8 mouse cellular contexts compared by ENCODE assay signal in genomic region chr10:58254635-58255175, GRCm38 (mm10). TPM values are rescaled to one million over a fixed set of nuclear protein-coding genes. Genes with fewer than 3 reads are reported as not detected.
DNase-seq lines count a peak whose midpoint lies in the region; ATAC-seq and TF ChIP-seq lines count a peak whose summit lies in the region.
"Had no signal": no experiment of that assay in that cellular context is flagged by ENCODE, and none has a peak within 500 bp of the region (broad histone marks: within the 10 kb centered on the region; RNA-seq: fewer than 3 reads in every experiment).

No protein-coding gene starts in this region.

- peak overlapping the region; percentile 94 for H3K4me3 ChIP-seq in liver, adult 2 months (ENCODE audit: insufficient read depth, low read depth, low read length)
- H3K4me3 ChIP-seq in hindbrain, embryonic 10.5 days = peak overlapping the region; percentile 87

- ATAC-seq in megakaryocyte-erythroid progenitor cell, adult 5-6 weeks (replicated peaks; ENCODE audit: low FRiP score, low TSS enrichment, poor library complexity, severe bottlenecking) = peak; percentile 34; the same call in 1 of the 2 replicates
- no peak for ATAC-seq in monocyte, adult 5-6 weeks (replicated peaks; ENCODE audit: insufficient number of reproducible peaks, low FRiP score, low TSS enrichment, poor library complexity, severe bottlenecking)

- H3K27me3 ChIP-seq in liver, adult 2 months (ENCODE audit: control insufficient read depth, insufficient read depth, low read length) = no peaks in the 10 kb centered on the region
- H3K27me3 ChIP-seq in hindbrain, embryonic 10.5 days (ENCODE audit: insufficient read depth, poor library complexity, severe bottlenecking) = no peaks in the 10 kb centered on the region

- H3K9ac ChIP-seq in liver, adult 2 months (ENCODE audit: low read depth, low read length) = no peak overlapping the region

- H3K79me2 ChIP-seq in liver, adult 2 months (ENCODE audit: control insufficient read depth, insufficient read depth, low read length) = no peaks in the 10 kb centered on the region; the same call in 1 of the 2 replicates

- peaks cover 3% of the 10 kb centered on the region; the same call in 1 of the 2 replicates for H3K4me1 ChIP-seq in liver, adult 2 months (ENCODE audit: control insufficient read depth, insufficient read depth, low read length)
- H3K4me1 ChIP-seq in hindbrain, embryonic 10.5 days (replicated peaks) = peaks cover 13% of the 10 kb centered on the region

- TF ChIP-seq CTCF in liver, adult 2 months (IDR thresholded peaks at IDR 0.05; ENCODE audit: low read depth, low read length) = no peak

- no peaks in the 10 kb centered on the region for H3K9me3 ChIP-seq in hindbrain, embryonic 10.5 days

- H3K27ac ChIP-seq in liver, adult 2 months (replicated peaks; ENCODE audit: insufficient read depth, low read depth, low read length) = no peak overlapping the region
- H3K27ac ChIP-seq in hindbrain, embryonic 10.5 days = peak overlapping the region; percentile 93

- H3K36me3 ChIP-seq in liver, adult 2 months (ENCODE audit: control insufficient read depth, insufficient read depth, low read length) = peaks cover 9% of the 10 kb centered on the region
- peaks cover 20% of the 10 kb centered on the region for H3K36me3 ChIP-seq in hindbrain, embryonic 10.5 days

- WGBS in liver, adult 2 months = 8% methylated on average over 6 of the region's 6 CpGs
- 41% methylated on average over 6 of the region's 6 CpGs for WGBS in hindbrain, embryonic 10.5 days

- peak; percentile 52 for DNase-seq in liver, adult 2 months (ENCODE audit: extremely low read depth, low read depth, low spot score)
- DNase-seq in liver = no peak
- peak; percentile 9 for DNase-seq in c-Kit-negative CD71-positive TER-119-positive erythroid progenitor cells, embryonic 14.5 days (ENCODE audit: low read depth, low spot score)
- DNase-seq in hindbrain, embryonic 10.5 days (ENCODE audit: low spot score) = no peak
- no peak for DNase-seq in spleen, adult 18-20 months

- no peak for TF ChIP-seq POLR2A in liver, adult 2 months (IDR thresholded peaks at IDR 0.05; ENCODE audit: extremely low read depth, insufficient read depth, low read length)

RNA-seq across cellular contexts. Expression of gene Gcc2, which starts 0.6 kb away (rescaled TPM):
- 20.4 and 20.6 TPM in 2 replicates for total RNA-seq in liver, adult 2 months (2014; rRNA removed)
- 5.3 and 5.6 TPM in 2 replicates for polyA plus RNA-seq in liver, adult 2 months (2012; rRNA removed)
- 31.7 and 44.2 TPM in 2 replicates for polyA plus RNA-seq in hindbrain, embryonic 10.5 days (2016; fragmentation: Nextera tagmentation; extraction: Ambion mirVana)
- total RNA-seq in megakaryocyte-erythroid progenitor cell, adult 5-6 weeks (2014; fragmentation: Nextera tagmentation) = 39.0 and 52.4 TPM in 2 replicates
- 47.6 and 50.1 TPM in 2 replicates for total RNA-seq in megakaryocyte-erythroid progenitor cell, adult 5-6 weeks (2017)
- total RNA-seq in monocyte, adult 5-6 weeks (2017) = 35.0 to 48.5 TPM (median 37.9 TPM) in 3 replicates

RNA-seq across cellular contexts. Expression of gene Gm4981, which starts 18.2 kb away (rescaled TPM):
- total RNA-seq in liver, adult 2 months (2014; rRNA removed) = not detected in 2 replicates
- not detected in 2 replicates for polyA plus RNA-seq in liver, adult 2 months (2012; rRNA removed)
- not detected in 2 replicates for polyA plus RNA-seq in hindbrain, embryonic 10.5 days (2016; fragmentation: Nextera tagmentation; extraction: Ambion mirVana)
- not detected in 2 replicates for total RNA-seq in megakaryocyte-erythroid progenitor cell, adult 5-6 weeks (2014; fragmentation: Nextera tagmentation)
- not detected in 2 replicates for total RNA-seq in megakaryocyte-erythroid progenitor cell, adult 5-6 weeks (2017)
- 0.19 to 0.64 TPM in 2 of 3 replicates, not detected in the other for total RNA-seq in monocyte, adult 5-6 weeks (2017)
- polyA plus RNA-seq: gonadal fat pad, adult 2 months had no signal

RNA-seq across cellular contexts. Expression of gene Duxf3, which starts 22.2 kb away (rescaled TPM):
- not detected in 2 replicates for total RNA-seq in liver, adult 2 months (2014; rRNA removed)
- polyA plus RNA-seq in liver, adult 2 months (2012; rRNA removed) = not detected in 2 replicates
- not detected in 2 replicates for polyA plus RNA-seq in hindbrain, embryonic 10.5 days (2016; fragmentation: Nextera tagmentation; extraction: Ambion mirVana)
- total RNA-seq in megakaryocyte-erythroid progenitor cell, adult 5-6 weeks (2014; fragmentation: Nextera tagmentation) = not detected in 2 replicates
- total RNA-seq in megakaryocyte-erythroid progenitor cell, adult 5-6 weeks (2017) = not detected in 2 replicates
- not detected in 3 replicates for total RNA-seq in monocyte, adult 5-6 weeks (2017)
- polyA plus RNA-seq: gonadal fat pad, adult 2 months had no signal

RNA-seq across cellular contexts. Expression of gene AW822073, which starts 30.0 kb away (rescaled TPM):
- not detected in 2 replicates for total RNA-seq in liver, adult 2 months (2014; rRNA removed)
- not detected in 2 replicates for polyA plus RNA-seq in liver, adult 2 months (2012; rRNA removed)
- not detected in 2 replicates for polyA plus RNA-seq in hindbrain, embryonic 10.5 days (2016; fragmentation: Nextera tagmentation; extraction: Ambion mirVana)
- total RNA-seq in megakaryocyte-erythroid progenitor cell, adult 5-6 weeks (2014; fragmentation: Nextera tagmentation) = not detected in 2 replicates
- total RNA-seq in megakaryocyte-erythroid progenitor cell, adult 5-6 weeks (2017) = not detected in 2 replicates
- total RNA-seq in monocyte, adult 5-6 weeks (2017) = not detected in 3 replicates
- polyA plus RNA-seq: gonadal fat pad, adult 2 months had no signal

Comparison
In these comparisons a context has a peak if more than half of its experiments do, and no peak if none do; other contexts are left out.
1. DNase-seq: peak in liver, adult 2 months (single experiment) and c-Kit-negative CD71-positive TER-119-positive erythroid progenitor cells, embryonic 14.5 days (single experiment); none in liver (single experiment), hindbrain, embryonic 10.5 days (single experiment) and spleen, adult 18-20 months (0 of 2).